12 mouse cellular contexts compared by ENCODE assay signal in genomic region chr4:135981524-135982063, GRCm38 (mm10). TPM values are rescaled to one million over a fixed set of nuclear protein-coding genes. Genes with fewer than 3 reads are reported as not detected.
DNase-seq lines count a peak whose midpoint lies in the region; ATAC-seq and TF ChIP-seq lines count a peak whose summit lies in the region.
"Had no signal": no experiment of that assay in that cellular context is flagged by ENCODE, and none has a peak within 500 bp of the region (broad histone marks: within the 10 kb centered on the region; RNA-seq: fewer than 3 reads in every experiment).

No protein-coding gene starts in this region.

- 75% methylated on average over 7 of the region's 7 CpGs for WGBS in embryonic facial prominence, embryonic 11.5 days
- 70% methylated on average over 7 of the region's 7 CpGs for WGBS in embryonic facial prominence, embryonic 10.5 days
- 53% methylated on average over 7 of the region's 7 CpGs for WGBS in macrophage (ENCODE audit: missing documents)

- no peaks in the 10 kb centered on the region for H3K27me3 ChIP-seq in embryonic facial prominence, embryonic 11.5 days (ENCODE audit: control insufficient read depth, insufficient read depth, low read length)
- no peaks in the 10 kb centered on the region for H3K27me3 ChIP-seq in embryonic facial prominence, embryonic 10.5 days (replicated peaks; ENCODE audit: low read depth, poor library complexity, severe bottlenecking)
- H3K27me3 ChIP-seq: heart, embryonic 15.5 days had no signal

- H3K36me3 ChIP-seq in embryonic facial prominence, embryonic 11.5 days (replicated peaks; ENCODE audit: control insufficient read depth, insufficient read depth, low read depth, low read length): peaks cover 10% of the 10 kb centered on the region
- H3K36me3 ChIP-seq in embryonic facial prominence, embryonic 10.5 days (replicated peaks): peaks cover 80% of the 10 kb centered on the region
- H3K36me3 ChIP-seq in macrophage (ENCODE audit: inconsistent target): peaks cover 9% of the 10 kb centered on the region; the same call in 1 of the 2 replicates

- no peak overlapping the region for H3K27ac ChIP-seq in embryonic facial prominence, embryonic 11.5 days (replicated peaks; ENCODE audit: low read depth, low read length)
- no peak overlapping the region for H3K27ac ChIP-seq in embryonic facial prominence, embryonic 10.5 days (replicated peaks)
- peak overlapping the region; percentile 25 for H3K27ac ChIP-seq in macrophage
- no peak overlapping the region for H3K27ac ChIP-seq in gastrocnemius, adult 2 months
- H3K27ac ChIP-seq: heart, embryonic 15.5 days; limb, embryonic 10.5 days had no signal

- H3K4me1 ChIP-seq in embryonic facial prominence, embryonic 11.5 days (ENCODE audit: control insufficient read depth, insufficient read depth, low read length): no peaks in the 10 kb centered on the region; the same call in 1 of the 2 replicates
- peaks cover 14% of the 10 kb centered on the region for H3K4me1 ChIP-seq in embryonic facial prominence, embryonic 10.5 days

- no peak overlapping the region for H3K9ac ChIP-seq in embryonic facial prominence, embryonic 11.5 days (replicated peaks; ENCODE audit: low read length)
- H3K9ac ChIP-seq: heart, embryonic 15.5 days had no signal

- DNase-seq in embryonic facial prominence, embryonic 11.5 days (ENCODE audit: low spot score): peak; percentile 21
- DNase-seq in embryonic facial prominence, embryonic 10.5 days (ENCODE audit: low spot score): no peak
- peak; percentile 50 for DNase-seq in A20 (ENCODE audit: low read depth, low spot score)
- peak; percentile 59 to 72 for DNase-seq in cerebellum, postnatal 25 days
- DNase-seq in adrenal gland, postnatal 25 days: no peak
- DNase-seq in gastrocnemius, adult 2 months: no peak
- no peak for DNase-seq in heart, adult 8-10 months (ENCODE audit: low spot score)
- DNase-seq: kidney, adult 18-20 months; lung, postnatal 4 days had no signal

- H3K4me2 ChIP-seq in embryonic facial prominence, embryonic 11.5 days (ENCODE audit: low read depth, low read length): no peak overlapping the region
- H3K4me2 ChIP-seq: heart, embryonic 15.5 days had no signal

- H3K4me3 ChIP-seq in embryonic facial prominence, embryonic 11.5 days (ENCODE audit: low read depth, low read length): no peak overlapping the region
- H3K4me3 ChIP-seq in embryonic facial prominence, embryonic 10.5 days: no peak overlapping the region
- no peak overlapping the region for H3K4me3 ChIP-seq in macrophage (ENCODE audit: inconsistent target)
- no peak overlapping the region for H3K4me3 ChIP-seq in gastrocnemius, adult 2 months
- H3K4me3 ChIP-seq: heart, embryonic 15.5 days; limb, embryonic 10.5 days had no signal

- peaks cover 11% of the 10 kb centered on the region; the same call in 1 of the 2 replicates for H3K79me2 ChIP-seq in macrophage (ENCODE audit: inconsistent target)

- TF ChIP-seq CTCF in gastrocnemius, adult 2 months (IDR thresholded peaks at IDR 0.05): no peak

- intact Hi-C loops in gastrocnemius, adult 2 months (cut with DNase I): no loop called here

- ATAC-seq in embryonic facial prominence, embryonic 11.5 days (replicated peaks; ENCODE audit: insufficient number of reproducible peaks, low FRiP score, low TSS enrichment, low read depth): no peak

- no peaks in the 10 kb centered on the region for H3K9me3 ChIP-seq in embryonic facial prominence, embryonic 11.5 days (replicated peaks; ENCODE audit: control insufficient read depth, low read length)
- H3K9me3 ChIP-seq in embryonic facial prominence, embryonic 10.5 days: no peaks in the 10 kb centered on the region
- H3K9me3 ChIP-seq: heart, embryonic 15.5 days; limb, embryonic 10.5 days had no signal

RNA-seq across cellular contexts. Expression of gene Pithd1, which starts 5.5 kb away (rescaled TPM):
- polyA plus RNA-seq in embryonic facial prominence, embryonic 11.5 days (2014; fragmentation: Nextera tagmentation; extraction: Ambion mirVana): 65.3 and 67.9 TPM in 2 replicates
- 66.2 and 72.8 TPM in 2 replicates for polyA plus RNA-seq in embryonic facial prominence, embryonic 10.5 days (2016; fragmentation: Nextera tagmentation; extraction: Ambion mirVana)
- total RNA-seq in macrophage (2018; cell fraction: chromatin; rRNA removed): 10 to 100 TPM in 15 of 26 experiments, 1 to 10 TPM in 11; 1.5 to 33.8 (median 12.7) TPM
- total RNA-seq in macrophage (2018; cell fraction: cytosol; rRNA removed): 10 to 100 TPM in 21 of 26 experiments, 1 to 10 TPM in 5; 8.3 to 22.3 (median 13.6) TPM
- total RNA-seq in macrophage (2018; cell fraction: nucleus; rRNA removed): 10 to 100 TPM in 3 of 26 experiments, 1 to 10 TPM in 23; 1.3 to 18.9 (median 7.0) TPM
- polyA plus RNA-seq in macrophage (2018): 21.2 to 24.6 TPM (median 22.0 TPM) in 3 replicates
- 30.8 and 33.2 TPM in 2 replicates for total RNA-seq in adrenal gland, postnatal 25 days (2021)
- total RNA-seq in gastrocnemius, adult 2 months (2021): 10 to 100 TPM; 23.3 to 28.5 TPM
- total RNA-seq in heart, adult 8-10 months (2022): 10 to 100 TPM; 20.8 to 23.4 (median 21.6) TPM

RNA-seq across cellular contexts. Expression of gene Lypla2, which starts 9.2 kb away (rescaled TPM):
- 99.6 and 114 TPM in 2 replicates for polyA plus RNA-seq in embryonic facial prominence, embryonic 11.5 days (2014; fragmentation: Nextera tagmentation; extraction: Ambion mirVana)
- 207 and 217 TPM in 2 replicates for polyA plus RNA-seq in embryonic facial prominence, embryonic 10.5 days (2016; fragmentation: Nextera tagmentation; extraction: Ambion mirVana)
- 10 to 100 TPM; 22.2 to 96.4 (median 45.7) TPM for total RNA-seq in macrophage (2018; cell fraction: chromatin; rRNA removed)
- 10 to 100 TPM; 47.7 to 84.9 (median 68.4) TPM for total RNA-seq in macrophage (2018; cell fraction: cytosol; rRNA removed)
- total RNA-seq in macrophage (2018; cell fraction: nucleus; rRNA removed): 10 to 100 TPM; 27.6 to 71.9 (median 44.6) TPM
- 41.4 to 77.2 TPM (median 65.0 TPM) in 3 replicates for polyA plus RNA-seq in macrophage (2018)
- 66.4 and 74.3 TPM in 2 replicates for total RNA-seq in adrenal gland, postnatal 25 days (2021)
- 10 to 100 TPM; 25.6 to 30.4 TPM for total RNA-seq in gastrocnemius, adult 2 months (2021)
- 10 to 100 TPM; 32.5 to 38.4 (median 35.9) TPM for total RNA-seq in heart, adult 8-10 months (2022)

RNA-seq across cellular contexts. Expression of gene Gale, which starts 18.1 kb away (rescaled TPM):
- 23.1 and 25.8 TPM in 2 replicates for polyA plus RNA-seq in embryonic facial prominence, embryonic 11.5 days (2014; fragmentation: Nextera tagmentation; extraction: Ambion mirVana)
- polyA plus RNA-seq in embryonic facial prominence, embryonic 10.5 days (2016; fragmentation: Nextera tagmentation; extraction: Ambion mirVana): 39.7 and 40.2 TPM in 2 replicates
- 10 to 100 TPM in 14 of 26 experiments, 1 to 10 TPM in 12; 3.2 to 21.6 (median 10.5) TPM for total RNA-seq in macrophage (2018; cell fraction: chromatin; rRNA removed)
- 1 to 10 TPM; 4.3 to 8.2 (median 6.9) TPM for total RNA-seq in macrophage (2018; cell fraction: cytosol; rRNA removed)
- total RNA-seq in macrophage (2018; cell fraction: nucleus; rRNA removed): 10 to 100 TPM in 7 of 26 experiments, 1 to 10 TPM in 19; 3.3 to 23.2 (median 7.9) TPM
- polyA plus RNA-seq in macrophage (2018): 3.5 to 12.3 TPM (median 7.7 TPM) in 3 replicates
- total RNA-seq in adrenal gland, postnatal 25 days (2021): 13.0 and 15.7 TPM in 2 replicates
- total RNA-seq in gastrocnemius, adult 2 months (2021): under 1 TPM in 1 of 2 experiments, not detected in 1; 0.47 TPM
- total RNA-seq in heart, adult 8-10 months (2022): 1 to 10 TPM; 1.2 to 3.2 (median 1.6) TPM

RNA-seq across cellular contexts. Expression of gene Hmgcl, which starts 35.3 kb away (rescaled TPM):
- polyA plus RNA-seq in embryonic facial prominence, embryonic 11.5 days (2014; fragmentation: Nextera tagmentation; extraction: Ambion mirVana): 67.0 and 76.0 TPM in 2 replicates
- polyA plus RNA-seq in embryonic facial prominence, embryonic 10.5 days (2016; fragmentation: Nextera tagmentation; extraction: Ambion mirVana): 64.3 and 68.6 TPM in 2 replicates
- total RNA-seq in macrophage (2018; cell fraction: chromatin; rRNA removed): 100 to 1,000 TPM in 8 of 26 experiments, 10 to 100 TPM in 18; 25.9 to 210 (median 73.0) TPM
- total RNA-seq in macrophage (2018; cell fraction: cytosol; rRNA removed): 10 to 100 TPM; 25.9 to 74.0 (median 39.7) TPM
- total RNA-seq in macrophage (2018; cell fraction: nucleus; rRNA removed): 100 to 1,000 TPM in 4 of 26 experiments, 10 to 100 TPM in 22; 19.2 to 124 (median 43.3) TPM
- polyA plus RNA-seq in macrophage (2018): 34.9 to 87.9 TPM (median 66.0 TPM) in 3 replicates
- 52.6 and 57.3 TPM in 2 replicates for total RNA-seq in adrenal gland, postnatal 25 days (2021)
- total RNA-seq in gastrocnemius, adult 2 months (2021): 10 to 100 TPM; 31.7 to 43.4 TPM
- 10 to 100 TPM; 83.3 to 91.3 (median 85.0) TPM for total RNA-seq in heart, adult 8-10 months (2022)

RNA-seq across cellular contexts. Expression of gene Eloa, which starts 40.0 kb away (rescaled TPM):
- 49.9 and 51.0 TPM in 2 replicates for polyA plus RNA-seq in embryonic facial prominence, embryonic 11.5 days (2014; fragmentation: Nextera tagmentation; extraction: Ambion mirVana)
- 35.0 and 37.5 TPM in 2 replicates for polyA plus RNA-seq in embryonic facial prominence, embryonic 10.5 days (2016; fragmentation: Nextera tagmentation; extraction: Ambion mirVana)
- 10 to 100 TPM; 18.4 to 67.4 (median 37.6) TPM for total RNA-seq in macrophage (2018; cell fraction: chromatin; rRNA removed)
- 100 to 1,000 TPM in 1 of 26 experiments, 10 to 100 TPM in 25; 45.3 to 103 (median 79.2) TPM for total RNA-seq in macrophage (2018; cell fraction: cytosol; rRNA removed)
- total RNA-seq in macrophage (2018; cell fraction: nucleus; rRNA removed): 10 to 100 TPM; 30.2 to 99.8 (median 57.5) TPM
- polyA plus RNA-seq in macrophage (2018): 60.5 to 79.3 TPM (median 67.6 TPM) in 3 replicates
- 40.8 and 42.3 TPM in 2 replicates for total RNA-seq in adrenal gland, postnatal 25 days (2021)
- 10 to 100 TPM; 58.9 to 63.4 TPM for total RNA-seq in gastrocnemius, adult 2 months (2021)
- total RNA-seq in heart, adult 8-10 months (2022): 10 to 100 TPM; 32.2 to 33.9 (median 33.1) TPM

Comparison
In these comparisons a context has a peak if more than half of its experiments do, and no peak if none do; other contexts are left out.
1. DNase-seq: peak in embryonic facial prominence, embryonic 11.5 days (single experiment), A20 (single experiment) and cerebellum, postnatal 25 days (2 of 2); none in embryonic facial prominence, embryonic 10.5 days (single experiment), adrenal gland, postnatal 25 days (single experiment), gastrocnemius, adult 2 months (single experiment) and heart, adult 8-10 months (single experiment).